9 mouse cellular contexts compared by ENCODE assay signal in the genomic region with DNA sequence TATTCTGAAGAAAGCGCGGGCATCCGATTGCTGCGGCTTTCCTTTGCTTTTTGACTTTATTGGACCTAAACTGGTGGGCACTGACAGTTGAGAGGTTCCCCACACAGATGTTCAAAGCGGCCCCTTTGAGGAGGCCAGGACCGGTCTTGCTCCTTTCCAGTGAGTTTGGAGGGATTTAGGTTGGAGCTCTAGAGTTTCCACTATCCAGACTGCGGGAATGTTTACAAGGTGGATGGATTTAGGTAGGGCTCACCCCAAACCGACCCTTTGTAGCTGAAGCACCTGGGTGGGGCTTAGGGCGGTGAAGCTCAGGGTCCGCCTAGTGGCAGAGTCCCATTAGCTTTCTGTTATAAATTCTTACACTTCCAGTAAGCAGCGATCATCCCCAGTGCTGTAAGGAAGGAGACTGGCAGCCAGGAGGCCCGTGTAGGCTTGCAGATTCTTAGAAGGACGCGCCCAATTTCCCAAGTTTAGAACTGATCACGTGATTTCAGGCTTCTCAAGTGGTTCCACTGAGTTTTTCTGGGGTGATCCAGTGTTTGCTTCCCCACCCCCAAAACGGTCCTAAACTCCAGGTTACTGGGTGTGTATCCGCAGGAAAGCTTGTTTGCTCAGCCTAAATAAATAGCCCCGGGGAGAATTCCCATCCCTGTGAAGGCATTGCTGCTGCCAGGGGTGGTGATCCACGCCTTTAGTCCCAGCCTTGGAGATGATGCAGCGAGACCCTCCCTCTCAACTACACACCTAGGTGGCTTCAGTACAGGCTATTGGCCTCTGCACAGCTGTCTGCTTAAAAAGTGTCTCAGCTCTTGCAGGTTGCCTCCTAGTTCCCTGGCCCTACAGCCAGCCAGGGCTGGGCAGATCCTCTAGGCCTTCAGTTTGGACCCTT. TPM values are rescaled to one million over a fixed set of nuclear protein-coding genes. Genes with fewer than 3 reads are reported as not detected.
DNase-seq lines count a peak whose midpoint lies in the region; ATAC-seq and TF ChIP-seq lines count a peak whose summit lies in the region.
"Had no signal": no experiment of that assay in that cellular context is flagged by ENCODE, and none has a peak within 500 bp of the region (broad histone marks: within the 10 kb centered on the region; RNA-seq: fewer than 3 reads in every experiment).

No protein-coding gene starts in this region.

- no peak for TF ChIP-seq POLR2A in MEL (IDR thresholded peaks at IDR 0.05; ENCODE audit: control insufficient read depth in 1 of 2, insufficient read depth in 1 of 2, low read depth in 1 of 2, low read length in 2 of 2, poor library complexity in 1 of 2)
- TF ChIP-seq POLR2A in embryonic fibroblast, embryonic 13.5 days (IDR thresholded peaks at IDR 0.05; ENCODE audit: low read depth, low read length), result 0 out of 2 replicates have a peak, but pooled peaks have one; percentile 23

- TF ChIP-seq RAD21 in MEL (IDR thresholded peaks at IDR 0.05; ENCODE audit: low read depth, low read length), result no peak

- H3K36me3 ChIP-seq in MEL (ENCODE audit: control insufficient read depth in 1 of 2, insufficient read depth in 2 of 2, low read length in 2 of 2), result peaks cover 2 to 20% of the 10 kb centered on the region in 2 experiments; a peak in 2 of 4 replicates
- peaks cover 30% of the 10 kb centered on the region for H3K36me3 ChIP-seq in hindbrain, embryonic 12.5 days
- peaks cover 29% of the 10 kb centered on the region for H3K36me3 ChIP-seq in limb, embryonic 15.5 days
- peaks cover 28% of the 10 kb centered on the region for H3K36me3 ChIP-seq in midbrain, embryonic 14.5 days (ENCODE audit: control insufficient read depth, insufficient read depth, low read length)

- H3K4me2 ChIP-seq in hindbrain, embryonic 12.5 days (replicated peaks), result peak overlapping the region; percentile 89
- peak overlapping the region; percentile 86 for H3K4me2 ChIP-seq in limb, embryonic 15.5 days
- H3K4me2 ChIP-seq in midbrain, embryonic 14.5 days (ENCODE audit: low read length), result peak overlapping the region; percentile 93

- peak; percentile 29 to 54 (median 44) for TF ChIP-seq CTCF in MEL (IDR thresholded peaks at IDR 0.05 in 2 of 3, conservative IDR thresholded peaks at IDR 0.05 in 1 of 3; ENCODE audit: control insufficient read depth in 1 of 3, insufficient read depth in 1 of 3, low read depth in 2 of 3, low read length in 3 of 3, poor library complexity in 1 of 3, severe bottlenecking in 1 of 3)
- TF ChIP-seq CTCF in embryonic fibroblast, embryonic 13.5 days (IDR thresholded peaks at IDR 0.05; ENCODE audit: borderline replicate concordance, insufficient read depth, low read length), result no peak

- ATAC-seq in hindbrain, embryonic 12.5 days (ENCODE audit: low FRiP score), result no peak
- ATAC-seq in limb, embryonic 15.5 days (ENCODE audit: insufficient number of reproducible peaks, low FRiP score, low TSS enrichment, low read depth), result no peak
- no peak for ATAC-seq in midbrain, embryonic 14.5 days (ENCODE audit: low FRiP score, low TSS enrichment)

- WGBS in hindbrain, embryonic 12.5 days, result 17% methylated on average over 20 of the region's 20 CpGs
- WGBS in limb, embryonic 15.5 days, result 14% methylated on average over 20 of the region's 20 CpGs
- WGBS in midbrain, embryonic 14.5 days, result 18% methylated on average over 20 of the region's 20 CpGs

- H3K4me1 ChIP-seq in MEL (ENCODE audit: control insufficient read depth in 1 of 2, insufficient read depth in 2 of 2, low read length in 2 of 2), result peaks cover 10 to 24% of the 10 kb centered on the region in 2 experiments
- peaks cover 2% of the 10 kb centered on the region; the same call in 1 of the 2 replicates for H3K4me1 ChIP-seq in embryonic fibroblast, embryonic 13.5 days (ENCODE audit: control insufficient read depth, insufficient read depth, low read length)
- peaks cover 24% of the 10 kb centered on the region for H3K4me1 ChIP-seq in hindbrain, embryonic 12.5 days
- H3K4me1 ChIP-seq in limb, embryonic 15.5 days, result peaks cover 24% of the 10 kb centered on the region
- H3K4me1 ChIP-seq in midbrain, embryonic 14.5 days (ENCODE audit: control insufficient read depth, insufficient read depth, low read length), result peaks cover 23% of the 10 kb centered on the region

- no peaks in the 10 kb centered on the region for H3K9me3 ChIP-seq in MEL (replicated peaks; ENCODE audit: insufficient read depth, low read length)
- no peaks in the 10 kb centered on the region for H3K9me3 ChIP-seq in hindbrain, embryonic 12.5 days (replicated peaks)
- no peaks in the 10 kb centered on the region for H3K9me3 ChIP-seq in limb, embryonic 15.5 days
- no peaks in the 10 kb centered on the region for H3K9me3 ChIP-seq in midbrain, embryonic 14.5 days (ENCODE audit: control insufficient read depth, low read length)

- H3K27me3 ChIP-seq in MEL (ENCODE audit: control insufficient read depth in 1 of 2, insufficient read depth in 2 of 2, low read length in 2 of 2), result no peaks in the 10 kb centered on the region
- no peaks in the 10 kb centered on the region for H3K27me3 ChIP-seq in hindbrain, embryonic 12.5 days
- no peaks in the 10 kb centered on the region for H3K27me3 ChIP-seq in limb, embryonic 15.5 days
- H3K27me3 ChIP-seq in midbrain, embryonic 14.5 days (ENCODE audit: control insufficient read depth, insufficient read depth, low read length), result no peaks in the 10 kb centered on the region

- H3K79me2 ChIP-seq in MEL (ENCODE audit: control insufficient read depth, insufficient read depth, low read length, poor library complexity), result peaks cover 27% of the 10 kb centered on the region

- no peak for TF ChIP-seq EP300 in MEL (IDR thresholded peaks at IDR 0.05; ENCODE audit: low read depth in 1 of 2, low read length in 2 of 2)

- DNase-seq in 3134 (ENCODE audit: extremely low read depth, insufficient read length, low spot score) (peak; percentile 46), MEL (ENCODE audit: low read depth, low spot score) (peak; percentile 83)
- peak; percentile 67 for DNase-seq in midbrain, embryonic 14.5 days
- DNase-seq in thymus, postnatal 10 days (ENCODE audit: low spot score in 2 of 2), result peak; percentile 42 to 55
- DNase-seq in cerebellum, adult 8-10 months, result no peak

- H3K4me3 ChIP-seq in MEL (ENCODE audit: control insufficient read depth in 1 of 2, insufficient read depth in 1 of 2, low read depth in 2 of 2, low read length in 2 of 2), result peak overlapping the region; percentile 82 to 92
- peak overlapping the region; percentile 82 for H3K4me3 ChIP-seq in embryonic fibroblast, embryonic 13.5 days (ENCODE audit: insufficient read depth, low read length)
- peak overlapping the region; percentile 98 for H3K4me3 ChIP-seq in hindbrain, embryonic 12.5 days
- peak overlapping the region; percentile 90 for H3K4me3 ChIP-seq in limb, embryonic 15.5 days
- H3K4me3 ChIP-seq in midbrain, embryonic 14.5 days (replicated peaks; ENCODE audit: low read depth, low read length), result peak overlapping the region; percentile 92

- peak overlapping the region; percentile 89 for H3K9ac ChIP-seq in MEL (ENCODE audit: control insufficient read depth, low read depth, low read length, poor library complexity, severe bottlenecking)
- peak overlapping the region; percentile 88 for H3K9ac ChIP-seq in hindbrain, embryonic 12.5 days
- peak overlapping the region; percentile 83 for H3K9ac ChIP-seq in limb, embryonic 15.5 days
- H3K9ac ChIP-seq in midbrain, embryonic 14.5 days (replicated peaks; ENCODE audit: low read length), result peak overlapping the region; percentile 88

- H3K27ac ChIP-seq in MEL (ENCODE audit: control insufficient read depth, low read depth, low read length), result no peak overlapping the region; the same call in 1 of the 2 replicates
- H3K27ac ChIP-seq in embryonic fibroblast, embryonic 13.5 days (ENCODE audit: insufficient read depth, low read length), result no peak overlapping the region
- H3K27ac ChIP-seq in hindbrain, embryonic 12.5 days, result peak overlapping the region; percentile 77; the same call in 1 of the 2 replicates
- H3K27ac ChIP-seq in limb, embryonic 15.5 days, result peak overlapping the region; percentile 80
- peak overlapping the region; percentile 78; the same call in 1 of the 2 replicates for H3K27ac ChIP-seq in midbrain, embryonic 14.5 days (replicated peaks; ENCODE audit: low read depth, low read length)

TF ChIP-seq in MEL, 35 proteins besides CTCF, POLR2A, EP300 and RAD21 (continues in another document):
- no peak for TF ChIP-seq RCOR1 (IDR thresholded peaks at IDR 0.05; ENCODE audit: low read depth, low read length)
- no peak for TF ChIP-seq CHD2 (IDR thresholded peaks at IDR 0.05; ENCODE audit: low read length)
- TF ChIP-seq BHLHE40 (IDR thresholded peaks at IDR 0.05; ENCODE audit: borderline replicate concordance, low read depth, low read length), result peak; percentile 17; the same call in 1 of the 2 replicates
- no peak for TF ChIP-seq E2F4 (IDR thresholded peaks at IDR 0.05; ENCODE audit: borderline replicate concordance, low read depth, low read length)
- TF ChIP-seq USF1 (IDR thresholded peaks at IDR 0.05; ENCODE audit: low read depth, low read length), result peak; percentile 75

RNA-seq across cellular contexts. Expression of a gene that starts 1.3 kb away (rescaled TPM):
- 56.4 and 61.0 TPM in 2 replicates for total RNA-seq in MEL (2012; rRNA removed)
- 10 to 100 TPM in 1 of 2 experiments, not detected in 1; 68.8 TPM for polyA plus RNA-seq in MEL (2012; ENCODE audit: insufficient read depth in 1 of 2, insufficient read length in 2 of 2, low read depth in 1 of 2, low replicate concordance in 2 of 2, missing spikeins in 1 of 2)
- 141 and 152 TPM in 2 replicates for polyA plus RNA-seq in embryonic fibroblast, embryonic 13.5 days (2011; ENCODE audit: insufficient read length, low read depth, missing spikeins)
- polyA plus RNA-seq in hindbrain, embryonic 12.5 days (2016; fragmentation: Nextera tagmentation; extraction: Ambion mirVana), result 292 and 300 TPM in 2 replicates
- 182 and 193 TPM in 2 replicates for polyA plus RNA-seq in limb, embryonic 15.5 days (2015; fragmentation: Nextera tagmentation; extraction: Ambion mirVana)
- 440 and 461 TPM in 2 replicates for polyA plus RNA-seq in midbrain, embryonic 14.5 days (2014; fragmentation: Nextera tagmentation; extraction: Ambion mirVana)

RNA-seq across cellular contexts. Expression of a gene that starts 12.8 kb away (rescaled TPM):
- total RNA-seq in MEL (2012; rRNA removed), result 13.9 and 16.0 TPM in 2 replicates
- 10 to 100 TPM in 1 of 2 experiments, not detected in 1; 35.3 TPM for polyA plus RNA-seq in MEL (2012; ENCODE audit: insufficient read depth in 1 of 2, insufficient read length in 2 of 2, low read depth in 1 of 2, low replicate concordance in 2 of 2, missing spikeins in 1 of 2)
- 9.9 and 10.9 TPM in 2 replicates for polyA plus RNA-seq in embryonic fibroblast, embryonic 13.5 days (2011; ENCODE audit: insufficient read length, low read depth, missing spikeins)
- 25.3 and 27.0 TPM in 2 replicates for polyA plus RNA-seq in hindbrain, embryonic 12.5 days (2016; fragmentation: Nextera tagmentation; extraction: Ambion mirVana)
- 17.3 TPM in 2 replicates for polyA plus RNA-seq in limb, embryonic 15.5 days (2015; fragmentation: Nextera tagmentation; extraction: Ambion mirVana)
- polyA plus RNA-seq in midbrain, embryonic 14.5 days (2014; fragmentation: Nextera tagmentation; extraction: Ambion mirVana), result 26.7 and 33.5 TPM in 2 replicates

RNA-seq across cellular contexts. Expression of a gene that starts 47.3 kb away (rescaled TPM):
- not detected in 2 replicates for total RNA-seq in MEL (2012; rRNA removed)
- not detected for polyA plus RNA-seq in MEL (2012; ENCODE audit: insufficient read depth in 1 of 2, insufficient read length in 2 of 2, low read depth in 1 of 2, low replicate concordance in 2 of 2, missing spikeins in 1 of 2)
- not detected in 2 replicates for polyA plus RNA-seq in embryonic fibroblast, embryonic 13.5 days (2011; ENCODE audit: insufficient read length, low read depth, missing spikeins)
- not detected in 2 replicates for polyA plus RNA-seq in hindbrain, embryonic 12.5 days (2016; fragmentation: Nextera tagmentation; extraction: Ambion mirVana)
- not detected in 2 replicates for polyA plus RNA-seq in limb, embryonic 15.5 days (2015; fragmentation: Nextera tagmentation; extraction: Ambion mirVana)
- polyA plus RNA-seq in midbrain, embryonic 14.5 days (2014; fragmentation: Nextera tagmentation; extraction: Ambion mirVana), result 0.22 TPM in 1 of 2 replicates, not detected in the other
- total RNA-seq: gastrocnemius, adult 8-10 months had no signal

Comparison
In these comparisons a context has a peak if more than half of its experiments do, and no peak if none do; other contexts are left out.
1. H3K27ac ChIP-seq: peak in hindbrain, embryonic 12.5 days (single experiment), limb, embryonic 15.5 days (single experiment) and midbrain, embryonic 14.5 days (single experiment); none in MEL (single experiment) and embryonic fibroblast, embryonic 13.5 days (single experiment).
2. Peak in every context shown above with its lines, with median percentiles within 50 percentile points of each other: H3K4me3 ChIP-seq, H3K9ac ChIP-seq and H3K4me2 ChIP-seq.